Mouse (Mus musculus): Measurements from ENCODE around the gene Sirt7. TPM values are rescaled to one million over a fixed set of nuclear protein-coding genes. Genes with fewer than 3 reads are reported as not detected.

Sirt7 gene
- polyA plus RNA-seq, 1 experiment from 2014 or later = 37.3 TPM

DNA sequence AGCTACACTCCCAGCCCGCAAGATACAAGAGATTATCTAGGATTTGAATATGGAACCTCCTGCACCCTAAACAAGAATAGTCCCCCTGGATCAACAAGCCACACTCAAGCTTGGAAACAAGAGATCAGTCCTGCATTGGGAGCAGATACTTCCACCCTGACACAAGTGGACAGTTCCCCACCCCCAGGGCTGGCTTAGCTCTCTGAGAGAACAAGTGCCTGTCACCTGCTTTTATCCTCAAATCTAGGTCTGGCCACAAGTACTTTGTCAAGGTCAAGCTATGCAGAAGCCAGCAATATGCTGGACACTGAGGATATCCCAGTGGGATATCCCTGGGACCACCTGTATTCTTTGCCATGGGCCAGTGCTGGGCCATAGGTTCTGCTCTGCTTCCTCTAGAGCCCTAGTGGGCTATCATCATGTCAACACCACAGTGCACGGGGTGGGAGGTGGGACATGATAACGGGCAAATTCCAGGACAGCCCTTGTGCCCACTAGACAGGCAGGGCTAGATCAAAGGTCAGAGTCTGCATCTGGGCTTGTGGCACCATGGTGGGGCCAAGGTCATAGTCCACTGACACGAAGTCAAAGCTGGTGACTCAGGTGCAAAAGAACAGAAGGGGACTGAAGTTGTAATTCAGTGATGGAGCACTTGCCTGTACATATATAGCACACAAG is 8.3 kb downstream of the Sirt7 start:
- Histone ChIP-seq H3K4me3 (ENCODE audit: inconsistent target) (peak overlapping the region; percentile 94), H3K27ac (peak overlapping the region; percentile 84), H3K36me3 (ENCODE audit: inconsistent target) (peaks cover 55% of the 10 kb centered on the region), H3K79me2 (ENCODE audit: inconsistent target) (peaks cover 55% of the 10 kb centered on the region)
- WGBS (ENCODE audit: missing documents) = 49% methylated on average over 4 of the region's 4 CpGs

DNA sequence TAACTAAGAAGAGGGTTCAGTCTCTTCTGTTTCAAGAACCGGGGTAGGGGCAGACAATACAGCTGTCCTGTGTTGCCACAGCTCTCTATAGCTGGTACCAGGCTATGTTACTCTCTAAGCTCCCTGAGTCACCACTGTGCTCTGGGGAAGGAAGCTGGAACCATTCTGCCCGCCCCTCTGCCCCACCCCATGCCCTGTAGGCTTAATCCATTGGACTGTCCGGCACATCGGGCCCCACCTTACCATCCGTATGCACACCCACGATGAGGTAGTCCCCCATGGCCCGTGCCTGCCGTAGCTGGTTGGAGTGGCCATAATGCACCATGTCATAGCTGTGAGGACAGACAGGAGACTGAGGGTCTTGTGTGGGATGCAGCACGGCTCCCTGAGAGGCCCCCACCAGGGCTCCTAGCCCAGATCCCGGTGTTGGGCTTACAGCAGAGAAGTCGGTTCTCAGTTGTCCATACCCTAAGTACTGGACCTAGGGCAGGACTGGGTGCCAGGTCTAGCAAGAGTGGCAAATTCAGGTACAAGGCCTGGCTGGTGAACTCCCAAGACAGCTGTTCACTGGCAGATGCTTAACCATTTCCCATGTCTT is 9.3 kb downstream of the Sirt7 start:
- Histone ChIP-seq H3K4me3 (ENCODE audit: inconsistent target) (peak overlapping the region; percentile 94; the same call in 1 of the 2 replicates), H3K79me2 (ENCODE audit: inconsistent target) (peaks cover 46% of the 10 kb centered on the region), H3K27ac (no peak overlapping the region), H3K36me3 (ENCODE audit: inconsistent target) (peaks cover 55% of the 10 kb centered on the region)
- WGBS (ENCODE audit: missing documents) = 87% methylated on average over 11 of the region's 11 CpGs

DNA sequence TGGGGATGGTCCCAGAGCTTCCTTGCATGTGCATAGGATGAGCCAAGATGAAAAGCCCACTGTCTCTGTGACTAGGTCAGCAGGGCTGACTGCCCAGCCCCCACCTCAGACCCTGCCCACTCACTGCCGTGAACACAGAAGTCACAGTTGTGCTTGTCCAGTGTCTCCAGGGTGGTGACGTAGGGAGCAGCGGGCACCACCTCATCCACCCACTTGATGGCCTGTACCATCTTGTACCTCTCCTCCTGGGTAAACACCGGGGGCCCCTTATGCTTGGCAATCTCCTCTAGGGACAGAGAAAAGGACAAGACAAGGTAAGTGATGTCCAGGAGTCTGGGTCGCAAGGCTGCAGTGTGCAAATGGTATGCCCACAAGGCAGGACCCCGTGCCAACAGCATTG is 9.9 kb downstream of the Sirt7 start:
- peaks cover 43% of the 10 kb centered on the region for H3K79me2 ChIP-seq (ENCODE audit: inconsistent target)
- H3K27ac ChIP-seq = no peak overlapping the region
- H3K4me3 ChIP-seq (ENCODE audit: inconsistent target) = no peak overlapping the region
- 96% methylated on average over 6 of the region's 6 CpGs for WGBS (ENCODE audit: missing documents)
- H3K36me3 ChIP-seq (ENCODE audit: inconsistent target) = peaks cover 55% of the 10 kb centered on the region

DNA sequence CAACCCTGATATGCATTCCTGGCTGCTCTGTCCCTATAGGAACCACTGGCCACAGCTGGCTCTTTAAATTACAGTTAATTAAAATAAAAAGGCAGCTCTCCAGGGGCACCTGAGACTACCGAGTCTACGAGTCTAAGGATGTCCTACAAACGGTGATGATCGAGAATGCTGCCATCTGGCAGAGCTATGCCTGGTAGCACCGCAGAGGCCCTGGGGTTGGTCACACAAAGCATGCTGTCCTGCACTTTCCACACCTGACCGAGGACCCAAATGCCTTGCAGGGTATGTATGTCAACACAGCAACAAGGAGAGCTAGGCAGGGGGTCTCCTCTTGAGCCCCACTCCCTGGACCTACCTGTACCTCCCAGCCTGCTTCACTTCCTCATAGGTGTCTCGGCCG is 11.1 kb downstream of the Sirt7 start:
- no peak overlapping the region for H3K27ac ChIP-seq
- 82% methylated on average over 8 of the region's 8 CpGs for WGBS (ENCODE audit: missing documents)
- H3K79me2 ChIP-seq (ENCODE audit: inconsistent target) = peaks cover 43% of the 10 kb centered on the region
- H3K4me3 ChIP-seq (ENCODE audit: inconsistent target) = no peak overlapping the region
- H3K36me3 ChIP-seq (ENCODE audit: inconsistent target) = peaks cover 49% of the 10 kb centered on the region; the same call in 1 of the 2 replicates

DNA sequence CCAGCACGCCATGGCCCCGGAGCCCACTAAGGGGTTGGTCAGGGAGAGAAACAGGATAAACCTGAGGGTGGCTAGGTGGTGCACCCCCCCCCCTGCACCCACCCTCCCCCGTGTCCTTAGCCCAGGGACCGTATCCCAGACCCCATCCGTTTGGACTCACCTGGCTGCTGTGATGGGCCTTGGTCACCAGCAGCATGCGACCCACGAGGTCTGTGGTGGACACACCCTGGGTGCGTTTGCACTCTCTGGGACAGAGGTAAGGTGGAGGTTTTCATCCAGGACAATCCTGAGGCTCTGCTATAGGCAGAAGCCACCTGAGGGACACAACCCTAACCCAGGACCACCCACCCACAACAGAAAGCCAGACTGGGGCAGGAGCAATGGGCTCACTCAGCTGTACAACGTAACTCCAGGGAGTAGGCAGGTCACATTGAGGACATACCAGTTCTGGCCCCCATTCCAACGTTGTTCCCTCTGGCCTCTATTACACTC is 11.5 kb downstream of the Sirt7 start:
- Histone ChIP-seq H3K36me3 (ENCODE audit: inconsistent target) (peaks cover 45% of the 10 kb centered on the region; the same call in 1 of the 2 replicates), H3K27ac (no peak overlapping the region), H3K79me2 (ENCODE audit: inconsistent target) (peaks cover 43% of the 10 kb centered on the region), H3K4me3 (ENCODE audit: inconsistent target) (no peak overlapping the region)
- 98% methylated on average over 9 of the region's 10 CpGs for WGBS (ENCODE audit: missing documents)

DNA sequence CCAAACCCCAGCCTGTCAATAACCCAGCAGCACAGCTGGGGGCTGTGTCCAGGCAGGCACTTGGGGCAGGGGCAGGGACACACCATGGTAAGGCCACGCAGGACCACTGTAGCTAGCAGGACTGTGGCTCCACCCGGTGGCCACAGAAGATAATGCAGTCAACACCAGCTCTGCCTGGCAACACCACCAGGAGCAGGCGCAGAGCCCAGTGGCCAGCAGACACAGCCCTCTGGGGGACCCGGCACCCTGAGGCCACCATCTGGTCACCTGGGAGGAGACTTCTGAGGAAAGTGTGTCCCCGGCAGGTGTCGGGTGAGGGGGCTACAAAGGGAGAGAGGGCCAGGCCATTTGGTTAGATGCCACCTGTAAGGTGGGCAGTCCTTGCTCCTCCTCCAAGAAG is 12.3 kb downstream of the Sirt7 start:
- peaks cover 40% of the 10 kb centered on the region; the same call in 1 of the 2 replicates for H3K36me3 ChIP-seq (ENCODE audit: inconsistent target)
- WGBS (ENCODE audit: missing documents) = 64% methylated on average over 6 of the region's 6 CpGs
- no peak overlapping the region for H3K4me3 ChIP-seq (ENCODE audit: inconsistent target)
- peaks cover 43% of the 10 kb centered on the region for H3K79me2 ChIP-seq (ENCODE audit: inconsistent target)
- no peak overlapping the region for H3K27ac ChIP-seq

DNA sequence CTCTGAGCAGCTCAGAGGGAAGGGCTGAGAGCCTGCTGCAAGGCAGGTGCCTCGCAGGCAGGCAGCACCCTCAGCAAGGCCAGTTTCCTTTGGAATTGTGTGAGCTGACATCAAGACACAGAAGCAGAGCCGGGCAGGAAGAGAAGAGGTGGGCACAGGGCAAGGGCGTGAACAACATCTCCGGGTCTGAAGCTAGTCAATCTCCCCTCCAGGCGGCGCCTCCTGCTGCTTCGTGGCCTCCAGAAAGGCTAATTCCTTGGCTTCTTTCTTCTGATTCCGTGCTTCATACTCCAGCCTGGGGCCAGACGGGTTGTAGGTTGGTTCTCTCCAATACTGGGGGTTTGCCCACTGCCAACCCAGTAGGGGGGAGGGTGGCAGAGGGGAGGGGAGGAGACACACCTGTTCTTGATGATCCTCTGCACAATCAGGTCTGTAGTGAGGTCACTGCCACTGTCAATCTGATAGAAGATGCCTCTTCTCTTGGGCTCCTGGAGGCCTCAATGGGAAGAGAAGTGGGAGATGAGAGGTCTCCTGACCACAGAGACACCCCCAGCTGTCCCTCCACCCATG is 14.5 kb downstream of the Sirt7 start:
- peaks cover 40% of the 10 kb centered on the region; the same call in 1 of the 2 replicates for H3K36me3 ChIP-seq (ENCODE audit: inconsistent target)
- WGBS (ENCODE audit: missing documents) = 91% methylated on average over 7 of the region's 9 CpGs

DNA sequence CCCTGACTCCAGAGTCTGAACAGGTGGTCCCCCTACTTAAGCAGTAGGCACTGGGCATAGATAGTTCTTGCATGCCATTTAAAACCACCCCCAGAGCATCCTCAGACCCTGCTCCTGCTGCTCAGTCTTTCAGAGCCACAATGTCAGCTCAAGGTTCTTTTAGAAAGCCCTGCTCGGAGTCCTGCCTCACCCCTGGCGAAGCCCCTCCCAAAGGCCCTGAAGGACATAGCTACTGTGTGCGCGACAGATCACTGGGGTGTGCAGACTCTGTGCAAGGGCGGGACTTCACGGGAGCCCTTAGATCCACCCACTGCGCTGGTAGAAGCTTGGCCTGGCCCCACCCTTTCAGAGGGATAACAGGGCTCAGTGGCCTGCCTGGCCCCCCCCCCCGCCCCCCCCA is 15.8 kb downstream of the Sirt7 start:
- 90% methylated on average over 7 of the region's 8 CpGs for WGBS (ENCODE audit: missing documents)
- H3K79me2 ChIP-seq (ENCODE audit: inconsistent target) = peaks cover 10% of the 10 kb centered on the region; the same call in 1 of the 2 replicates
- no peak overlapping the region for H3K4me3 ChIP-seq (ENCODE audit: inconsistent target)
- H3K36me3 ChIP-seq (ENCODE audit: inconsistent target) = peaks cover 52% of the 10 kb centered on the region; the same call in 1 of the 2 replicates
- H3K27ac ChIP-seq = no peak overlapping the region

More for the DNA sequence above, 14.5 kb downstream of the Sirt7 start:
- no peak overlapping the region for H3K4me3 ChIP-seq (ENCODE audit: inconsistent target)
- H3K27ac ChIP-seq = no peak overlapping the region
- H3K79me2 ChIP-seq (ENCODE audit: inconsistent target) = peaks cover 23% of the 10 kb centered on the region

DNA sequence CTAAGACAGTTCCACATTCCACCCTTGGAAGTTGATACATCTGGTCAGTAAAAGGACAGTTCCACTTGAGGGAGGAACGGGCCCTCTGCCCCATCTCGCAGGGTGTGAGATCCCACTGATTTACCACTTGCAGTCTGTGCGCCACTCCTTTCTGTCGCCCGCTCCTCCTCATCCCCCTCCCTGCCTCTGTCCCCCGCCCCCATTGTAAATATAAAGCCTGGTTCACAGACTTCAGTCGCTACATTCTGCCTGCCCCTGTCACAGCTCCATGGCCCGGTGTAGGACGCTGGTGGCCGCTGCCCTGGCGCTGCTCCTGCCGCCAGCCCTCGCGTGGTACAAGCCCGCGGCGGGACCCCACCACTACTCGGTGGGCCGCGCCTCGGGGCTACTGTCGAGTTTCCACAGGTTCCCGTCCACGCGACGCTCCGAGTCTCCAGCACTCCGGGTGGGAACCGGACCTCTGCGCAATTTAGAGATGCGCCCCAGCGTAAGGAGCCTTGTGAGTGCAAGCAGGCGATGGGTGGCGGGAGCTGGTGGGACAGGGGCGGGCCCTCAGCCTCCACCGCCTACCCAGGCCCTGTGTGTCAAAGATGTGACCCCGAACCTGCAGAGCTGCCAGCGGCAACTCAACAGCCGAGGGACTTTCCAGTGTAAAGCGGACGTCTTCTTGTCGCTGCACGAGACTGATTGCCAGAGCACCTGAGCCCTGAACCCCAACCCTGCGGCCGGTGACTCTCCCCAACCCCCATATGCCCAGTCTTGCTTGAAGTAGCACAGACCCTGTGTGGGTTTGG is 16.6 kb downstream of the Sirt7 start, which contains the start of gene Npb:
Gene Npb, plus strand, starts transcription at position 237 of the 794 bp plus-strand sequence.
- Histone ChIP-seq H3K4me3 (ENCODE audit: inconsistent target) (no peak within 1 kb of the TSS), H3K27ac (no peak within 1 kb of the TSS)
- 29% methylated on average over 45 of the region's 45 CpGs for WGBS (ENCODE audit: missing documents)

DNA sequence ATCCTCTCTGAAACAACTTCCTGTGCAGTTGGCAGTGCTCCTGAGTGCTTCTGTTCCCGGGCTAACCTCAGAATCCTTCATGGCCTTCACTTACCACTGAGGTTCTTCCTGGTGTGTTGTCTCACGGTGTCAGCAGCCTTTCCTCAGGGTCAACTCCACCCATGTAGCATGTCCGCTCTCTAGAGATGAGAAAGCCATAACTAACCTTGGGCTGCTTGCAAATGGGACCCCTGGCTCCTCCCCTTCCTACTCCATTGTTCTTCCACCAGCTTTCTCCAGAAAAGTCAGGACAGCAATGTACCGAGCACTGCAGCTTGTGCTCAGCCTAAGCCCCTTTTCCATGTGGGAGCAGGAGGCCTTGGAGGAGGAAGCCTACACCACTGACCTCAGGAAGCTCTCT is 18.3 kb downstream of the Sirt7 start:
- H3K79me2 ChIP-seq (ENCODE audit: inconsistent target) = no peaks in the 10 kb centered on the region
- H3K27ac ChIP-seq = no peak overlapping the region
- no peak overlapping the region for H3K4me3 ChIP-seq (ENCODE audit: inconsistent target)
- 93% methylated on average over 4 of the region's 4 CpGs for WGBS (ENCODE audit: missing documents)
- peaks cover 57% of the 10 kb centered on the region; the same call in 1 of the 2 replicates for H3K36me3 ChIP-seq (ENCODE audit: inconsistent target)

More for the DNA sequence above, 16.6 kb downstream of the Sirt7 start, which contains the start of gene Npb:
- Histone ChIP-seq H3K79me2 (ENCODE audit: inconsistent target) (peaks cover 2% of the 10 kb centered on the region; the same call in 1 of the 2 replicates), H3K36me3 (ENCODE audit: inconsistent target) (peaks cover 53% of the 10 kb centered on the region; the same call in 1 of the 2 replicates)

DNA sequence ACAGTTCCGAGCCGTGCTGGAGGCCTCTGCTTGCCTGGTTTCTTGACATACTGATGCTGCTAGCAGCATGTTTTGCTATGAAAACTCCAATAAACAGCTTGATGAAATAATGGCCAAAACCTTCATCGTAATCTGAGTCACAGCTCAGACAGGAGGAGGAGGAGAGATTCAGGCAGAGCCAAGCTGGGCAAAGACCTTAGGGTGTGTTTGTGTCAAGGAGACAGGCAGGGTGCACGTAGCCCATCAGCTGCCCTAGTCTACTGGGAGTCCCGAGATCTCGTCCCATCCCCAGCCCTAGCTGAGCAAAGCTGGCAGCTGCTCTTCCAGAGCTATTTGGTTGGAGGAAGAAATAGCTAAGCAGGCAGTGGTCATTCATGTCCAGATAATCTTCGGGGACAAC is 19.4 kb downstream of the Sirt7 start:
- Histone ChIP-seq H3K27ac (no peak overlapping the region), H3K79me2 (ENCODE audit: inconsistent target) (no peaks in the 10 kb centered on the region), H3K4me3 (ENCODE audit: inconsistent target) (no peak overlapping the region), H3K36me3 (ENCODE audit: inconsistent target) (peaks cover 53% of the 10 kb centered on the region; the same call in 1 of the 2 replicates)
- 89% methylated on average over 7 of the region's 7 CpGs for WGBS (ENCODE audit: missing documents)

DNA sequence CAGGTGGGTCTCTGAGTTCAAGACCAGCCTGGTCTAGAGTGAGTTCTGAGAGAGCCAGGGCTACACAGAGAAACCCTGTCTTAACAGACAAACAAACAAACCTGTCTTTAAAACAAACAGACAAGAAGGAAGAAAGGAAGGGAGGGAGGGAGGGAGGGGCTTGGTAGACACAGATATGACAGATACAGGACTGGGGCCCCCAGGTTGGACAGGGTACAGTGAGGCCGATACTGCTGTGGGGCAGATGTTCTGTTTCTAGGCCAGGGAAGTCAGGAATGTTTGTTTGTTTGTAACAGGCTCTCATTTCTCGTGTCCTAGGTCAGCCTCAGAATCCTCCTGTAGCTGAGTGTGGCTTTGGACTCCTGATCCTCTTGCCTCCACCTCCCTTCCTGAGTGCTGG is 21.5 kb downstream of the Sirt7 start:
- Histone ChIP-seq H3K4me3 (ENCODE audit: inconsistent target) (no peak overlapping the region), H3K27ac (no peak overlapping the region), H3K79me2 (ENCODE audit: inconsistent target) (peaks cover 15% of the 10 kb centered on the region), H3K36me3 (ENCODE audit: inconsistent target) (peaks cover 45% of the 10 kb centered on the region; the same call in 1 of the 2 replicates)
- 95% methylated on average over 2 of the region's 2 CpGs for WGBS (ENCODE audit: missing documents)

DNA sequence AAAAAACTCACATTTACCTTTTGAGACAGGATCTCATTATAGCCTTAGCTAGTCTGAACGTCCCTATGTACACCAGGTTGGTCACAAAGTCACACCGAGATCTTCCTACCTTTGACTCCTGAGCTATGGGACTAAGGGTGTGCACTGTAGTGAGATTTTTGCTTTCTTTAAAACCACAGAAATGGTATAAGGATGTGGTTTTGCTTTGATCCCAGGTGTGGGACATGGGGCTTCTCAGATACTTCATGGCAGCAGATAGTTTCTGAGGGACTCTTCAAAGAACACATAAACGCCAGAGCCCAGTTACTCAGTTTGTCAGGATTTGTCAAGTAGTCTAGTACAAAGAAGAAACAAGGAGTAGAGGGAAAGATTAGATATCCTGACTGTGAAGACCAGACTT is 24.3 kb downstream of the Sirt7 start:
- no peak overlapping the region for H3K4me3 ChIP-seq (ENCODE audit: inconsistent target)
- WGBS (ENCODE audit: missing documents) = 81% methylated on average over 3 of the region's 3 CpGs
- H3K36me3 ChIP-seq (ENCODE audit: inconsistent target) = peaks cover 52% of the 10 kb centered on the region; the same call in 1 of the 2 replicates
- H3K79me2 ChIP-seq (ENCODE audit: inconsistent target) = peaks cover 35% of the 10 kb centered on the region
- no peak overlapping the region for H3K27ac ChIP-seq

DNA sequence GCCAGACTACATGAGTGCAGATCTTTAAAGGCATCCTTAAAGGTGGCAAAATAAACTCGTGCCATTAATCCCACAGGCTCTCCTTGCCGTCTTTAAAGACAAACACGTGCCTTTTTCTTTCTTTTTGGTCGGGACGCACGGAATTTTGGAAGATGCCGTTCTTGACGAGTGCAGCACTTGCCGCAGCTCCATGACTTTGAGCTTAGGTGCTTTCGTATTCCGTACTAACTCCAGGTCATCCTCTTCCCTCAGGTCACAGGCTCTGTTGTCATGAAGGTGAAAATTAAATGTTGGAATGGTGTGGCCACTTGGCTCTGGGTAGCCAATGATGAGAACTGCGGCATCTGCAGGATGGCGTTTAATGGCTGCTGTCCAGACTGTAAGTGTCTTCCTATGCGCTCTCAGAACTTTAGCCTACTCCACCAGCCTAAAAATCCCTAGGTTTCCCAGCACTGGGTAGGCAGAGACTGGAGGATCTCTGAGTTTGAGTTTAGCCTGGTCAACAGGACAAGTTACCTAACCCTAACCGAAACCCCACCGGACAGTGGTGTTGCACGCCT is 26.0 kb downstream of the Sirt7 start:
- Histone ChIP-seq H3K36me3 (ENCODE audit: inconsistent target) (peaks cover 54% of the 10 kb centered on the region; the same call in 1 of the 2 replicates), H3K79me2 (ENCODE audit: inconsistent target) (peaks cover 51% of the 10 kb centered on the region), H3K4me3 (ENCODE audit: inconsistent target) (peak overlapping the region; percentile 55), H3K27ac (peak overlapping the region; percentile 85)
- WGBS (ENCODE audit: missing documents) = 48% methylated on average over 16 of the region's 17 CpGs

Measured in macrophage (primary cell).